ENCODE assay signal across 12 mouse cellular contexts in the genomic region with DNA sequence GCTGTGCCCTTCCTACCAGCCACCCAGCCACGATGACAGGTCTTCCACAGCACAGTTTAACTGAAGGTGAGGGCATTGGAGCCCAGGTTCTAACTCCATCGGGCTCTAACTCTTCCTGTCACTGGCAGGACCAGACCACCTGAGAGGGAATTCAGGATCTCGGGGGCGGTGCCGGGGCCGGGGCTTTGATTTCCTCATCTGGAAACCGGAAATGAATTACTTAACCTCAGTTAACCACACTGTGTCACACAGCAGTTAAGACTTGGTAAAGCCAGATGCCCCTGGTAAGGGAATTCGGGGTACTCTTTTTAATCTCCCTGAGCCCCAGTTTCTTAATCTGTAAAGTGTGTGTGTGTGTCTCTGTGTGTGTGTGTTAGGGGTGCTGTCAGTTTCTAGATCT.
DNase-seq lines count a peak whose midpoint lies in the region; ATAC-seq lines count a peak whose summit lies in the region.
"Had no signal": no experiment of that assay in that cellular context is flagged by ENCODE, and none has a peak within 500 bp of the region (broad histone marks: within the 10 kb centered on the region; RNA-seq: fewer than 3 reads in every experiment).

No protein-coding gene starts in this region.

- DNase-seq in kidney, adult 11 months, result no peak
- DNase-seq in neural tube, embryonic 10.5 days (ENCODE audit: extremely low spot score, low spot score), result no peak
- no peak for DNase-seq in adrenal gland, postnatal 10 days
- DNase-seq: cerebellum, adult 8-10 months; gastrocnemius, postnatal 14 days; layer of hippocampus, postnatal 36 days; liver had no signal

- peaks cover 51% of the 10 kb centered on the region for H3K4me1 ChIP-seq in kidney, embryonic 16.5 days (ENCODE audit: insufficient read depth, low read length)
- H3K4me1 ChIP-seq in neural tube, embryonic 13.5 days (replicated peaks), result peaks cover 78% of the 10 kb centered on the region

- no peaks in the 10 kb centered on the region for H3K9me3 ChIP-seq in kidney, embryonic 16.5 days (ENCODE audit: low read length)
- no peaks in the 10 kb centered on the region for H3K9me3 ChIP-seq in neural tube, embryonic 13.5 days
- H3K9me3 ChIP-seq: intestine, embryonic 15.5 days had no signal

- H3K36me3 ChIP-seq in kidney, embryonic 16.5 days (ENCODE audit: insufficient read depth, low read length), result no peaks in the 10 kb centered on the region
- no peaks in the 10 kb centered on the region for H3K36me3 ChIP-seq in neural tube, embryonic 13.5 days
- H3K36me3 ChIP-seq: intestine, embryonic 15.5 days had no signal

- no peak overlapping the region for H3K4me3 ChIP-seq in kidney, embryonic 16.5 days (ENCODE audit: low read length)
- H3K4me3 ChIP-seq in neural tube, embryonic 13.5 days, result no peak overlapping the region
- H3K4me3 ChIP-seq: intestine, embryonic 15.5 days had no signal

- H3K4me2 ChIP-seq in kidney, embryonic 16.5 days (replicated peaks; ENCODE audit: low read depth, low read length), result 0 out of 2 replicates have a peak overlapping the region, but pooled peaks have one; percentile 10
- H3K4me2 ChIP-seq in neural tube, embryonic 13.5 days, result no peak overlapping the region
- H3K4me2 ChIP-seq: intestine, embryonic 15.5 days had no signal

- no peak overlapping the region for H3K27ac ChIP-seq in kidney, embryonic 16.5 days (ENCODE audit: low read length)
- H3K27ac ChIP-seq in neural tube, embryonic 13.5 days (replicated peaks), result 0 out of 2 replicates have a peak overlapping the region, but pooled peaks have one; percentile 28
- H3K27ac ChIP-seq: intestine, embryonic 15.5 days had no signal

- no peak for ATAC-seq in kidney, embryonic 16.5 days (ENCODE audit: low FRiP score, low TSS enrichment)
- ATAC-seq in neural tube, embryonic 13.5 days (ENCODE audit: low read depth), result no peak
- peak; percentile 57 for ATAC-seq in common myeloid progenitor, adult 5-6 weeks (replicated peaks; ENCODE audit: low read depth, poor library complexity, severe bottlenecking)
- no peak for ATAC-seq in monocyte, adult 5-6 weeks (replicated peaks; ENCODE audit: insufficient number of reproducible peaks, low FRiP score, low TSS enrichment, poor library complexity, severe bottlenecking)
- ATAC-seq: intestine, embryonic 15.5 days had no signal

- 32% methylated on average over 8 of the region's 8 CpGs for WGBS in kidney, embryonic 16.5 days
- WGBS in neural tube, embryonic 13.5 days, result 65% methylated on average over 8 of the region's 8 CpGs

- H3K27me3 ChIP-seq in kidney, embryonic 16.5 days (ENCODE audit: insufficient read depth, low read length), result no peaks in the 10 kb centered on the region
- no peaks in the 10 kb centered on the region for H3K27me3 ChIP-seq in neural tube, embryonic 13.5 days
- H3K27me3 ChIP-seq: intestine, embryonic 15.5 days had no signal

- H3K9ac ChIP-seq in kidney, embryonic 16.5 days (replicated peaks; ENCODE audit: low read length), result no peak overlapping the region
- H3K9ac ChIP-seq in neural tube, embryonic 13.5 days, result no peak overlapping the region
- H3K9ac ChIP-seq: intestine, embryonic 15.5 days had no signal
